Mouse (Mus musculus): ENCODE data around the gene Arfgap3. TPM values are rescaled to one million over a fixed set of nuclear protein-coding genes. Genes with fewer than 3 reads are reported as not detected.
"Not testable (repeated sequence)": the region's sequence is repeated elsewhere in the genome, so short reads cannot be mapped to it uniquely, and the experiment has no call there.

The Arfgap3 gene
- 13.8 and 25.5 TPM in 2 replicates for total RNA-seq (2017)

- ATAC-seq (replicated peaks; ENCODE audit: low read depth, poor library complexity, severe bottlenecking) = peak; percentile 82
Measured at GRCm38 (mm10) chr15:83349954-83350711, at the start of gene Arfgap3. Gene Arfgap3, minus strand, starts transcription at chr15:83350247.

GRCm38 (mm10) chr15:83392722-83393121 is 42.7 kb upstream of the Arfgap3 start:
- no peak for ATAC-seq (replicated peaks; ENCODE audit: low read depth, poor library complexity, severe bottlenecking)

- ATAC-seq (replicated peaks; ENCODE audit: low read depth, poor library complexity, severe bottlenecking) = no peak
Measured at GRCm38 (mm10) chr15:83387911-83388310, 37.9 kb upstream of the Arfgap3 start.

GRCm38 (mm10) chr15:83383633-83384032 is 33.6 kb upstream of the Arfgap3 start:
- no peak for ATAC-seq (replicated peaks; ENCODE audit: low read depth, poor library complexity, severe bottlenecking)

- ATAC-seq (replicated peaks; ENCODE audit: low read depth, poor library complexity, severe bottlenecking) = no peak
Measured at GRCm38 (mm10) chr15:83383136-83383535, 33.1 kb upstream of the Arfgap3 start.

GRCm38 (mm10) chr15:83382467-83382866 is 32.4 kb upstream of the Arfgap3 start:
- ATAC-seq (replicated peaks; ENCODE audit: low read depth, poor library complexity, severe bottlenecking) = no peak

GRCm38 (mm10) chr15:83377153-83377552 is 27.1 kb upstream of the Arfgap3 start:
- ATAC-seq (replicated peaks; ENCODE audit: low read depth, poor library complexity, severe bottlenecking) = no peak

GRCm38 (mm10) chr15:83375136-83375535 is 25.1 kb upstream of the Arfgap3 start:
- ATAC-seq (replicated peaks; ENCODE audit: low read depth, poor library complexity, severe bottlenecking) = peak; percentile 87

- no peak for ATAC-seq (replicated peaks; ENCODE audit: low read depth, poor library complexity, severe bottlenecking)
Measured at GRCm38 (mm10) chr15:83374076-83374475, 24.0 kb upstream of the Arfgap3 start.

- not testable (repeated sequence) for ATAC-seq (replicated peaks; ENCODE audit: low read depth, poor library complexity, severe bottlenecking)
Measured at GRCm38 (mm10) chr15:83368702-83369101, 18.7 kb upstream of the Arfgap3 start.

GRCm38 (mm10) chr15:83368261-83368660 is 18.2 kb upstream of the Arfgap3 start:
- ATAC-seq (replicated peaks; ENCODE audit: low read depth, poor library complexity, severe bottlenecking) = no peak

GRCm38 (mm10) chr15:83366933-83367552 is 17.0 kb upstream of the Arfgap3 start:
- peak; percentile 88 for ATAC-seq (replicated peaks; ENCODE audit: low read depth, poor library complexity, severe bottlenecking)

GRCm38 (mm10) chr15:83365697-83366096 is 15.7 kb upstream of the Arfgap3 start:
- no peak for ATAC-seq (replicated peaks; ENCODE audit: low read depth, poor library complexity, severe bottlenecking)

GRCm38 (mm10) chr15:83364194-83364593 is 14.1 kb upstream of the Arfgap3 start:
- ATAC-seq (replicated peaks; ENCODE audit: low read depth, poor library complexity, severe bottlenecking) = no peak

- not testable (repeated sequence) for ATAC-seq (replicated peaks; ENCODE audit: low read depth, poor library complexity, severe bottlenecking)
Measured at GRCm38 (mm10) chr15:83362813-83363212, 12.8 kb upstream of the Arfgap3 start.

GRCm38 (mm10) chr15:83360899-83361298 is 10.9 kb upstream of the Arfgap3 start:
- not testable (repeated sequence) for ATAC-seq (replicated peaks; ENCODE audit: low read depth, poor library complexity, severe bottlenecking)

- ATAC-seq (replicated peaks; ENCODE audit: low read depth, poor library complexity, severe bottlenecking) = no peak
Measured at GRCm38 (mm10) chr15:83360140-83360539, 10.1 kb upstream of the Arfgap3 start.

- no peak for ATAC-seq (replicated peaks; ENCODE audit: low read depth, poor library complexity, severe bottlenecking)
Measured at GRCm38 (mm10) chr15:83358476-83358875, 8.4 kb upstream of the Arfgap3 start.

GRCm38 (mm10) chr15:83351546-83351945 is 1.5 kb upstream of the Arfgap3 start:
- ATAC-seq (replicated peaks; ENCODE audit: low read depth, poor library complexity, severe bottlenecking) = no peak

- no peak for ATAC-seq (replicated peaks; ENCODE audit: low read depth, poor library complexity, severe bottlenecking)
Measured at GRCm38 (mm10) chr15:83350859-83351258, 812 bp upstream of the Arfgap3 start.

- no peak; the same call in 1 of the 2 replicates for ATAC-seq (replicated peaks; ENCODE audit: low read depth, poor library complexity, severe bottlenecking)
Measured at GRCm38 (mm10) chr15:83349225-83349953, 658 bp downstream of the Arfgap3 start.
